Mouse (Mus musculus) CD8-positive naive resting alpha-beta T cell, adult 2 months (primary cell): Measurements from ENCODE around the gene Kcnd1.
"Not testable (repeated sequence)": the region's sequence is repeated elsewhere in the genome, so short reads cannot be mapped to it uniquely, and the experiment has no call there.

ENCODE experiments used
- DNase-seq, 2 experiments: peaks; one replicate each; pipeline ENCODE4 v3.0.0; 2022; ENCODE audit warnings: low read depth in 2 of 2, low spot score in 2 of 2

Kcnd1 gene

DNA sequence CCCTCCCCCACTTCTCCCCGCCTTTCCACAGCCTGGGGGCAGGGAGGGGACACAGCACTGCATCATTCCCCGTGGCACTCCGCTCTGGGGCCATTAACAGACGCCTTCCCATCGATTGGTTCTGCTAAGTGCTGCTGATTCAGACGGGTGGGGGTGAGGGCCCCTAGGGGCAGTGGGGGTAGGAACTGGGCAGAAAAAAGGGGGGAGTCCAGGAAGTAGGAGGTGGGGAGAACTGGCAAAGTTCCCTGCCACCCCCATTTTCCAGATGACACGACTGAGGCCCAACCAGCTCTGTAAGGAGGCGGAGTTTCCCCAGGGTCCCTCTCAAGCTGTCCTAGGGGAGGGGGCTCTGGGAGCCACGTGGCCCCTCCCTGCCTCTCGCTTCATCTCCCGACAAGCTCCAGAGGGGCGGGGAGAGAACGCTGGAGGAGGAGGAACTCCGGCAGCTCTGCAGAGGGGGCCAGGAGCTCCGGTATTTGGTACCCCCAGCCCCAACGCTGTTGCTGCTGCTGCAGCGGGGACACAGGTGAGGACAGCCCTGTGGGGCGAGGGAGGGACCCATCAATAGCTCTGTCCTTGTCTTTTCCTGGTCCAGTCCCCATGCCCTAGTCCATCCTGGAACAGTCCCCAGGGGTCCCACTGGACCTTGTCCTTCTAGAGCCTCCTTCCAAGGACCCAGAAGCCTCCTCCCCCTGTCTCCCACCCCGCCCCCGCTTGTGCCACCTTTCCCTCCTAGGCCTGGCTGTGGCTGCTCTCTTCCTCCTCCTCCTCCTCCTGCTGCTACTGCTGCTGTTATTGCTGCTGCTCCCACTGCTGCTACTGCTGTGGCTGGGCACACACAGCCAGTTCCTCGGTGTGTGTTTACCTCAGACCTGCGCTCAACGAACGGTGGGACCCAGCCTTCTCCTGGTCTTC lies at the start of gene Kcnd1:
Gene Kcnd1 (plus strand): TSS at position 425 of the 915 bp plus-strand sequence.
- no peak for DNase-seq

DNA sequence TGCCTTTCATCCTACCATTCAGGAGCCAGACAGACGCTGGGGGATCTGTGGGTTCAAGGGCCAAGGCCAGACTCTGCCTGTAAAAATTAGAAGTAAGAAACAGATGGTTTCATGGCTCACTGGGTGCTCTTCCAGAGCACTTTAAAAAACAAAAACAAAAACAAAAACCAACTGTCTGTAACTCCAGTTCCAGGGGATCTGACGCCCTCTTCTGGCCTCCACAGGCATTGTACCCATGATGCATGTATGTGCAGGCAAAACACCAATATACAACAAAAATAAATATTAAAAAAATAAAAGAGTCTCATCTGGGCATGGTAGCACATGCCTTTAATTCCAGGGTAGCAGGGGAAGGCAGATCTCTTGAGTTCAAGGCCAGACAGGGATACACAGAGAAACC lies 49.3 kb upstream of the Kcnd1 start:
- no peak for DNase-seq

DNA sequence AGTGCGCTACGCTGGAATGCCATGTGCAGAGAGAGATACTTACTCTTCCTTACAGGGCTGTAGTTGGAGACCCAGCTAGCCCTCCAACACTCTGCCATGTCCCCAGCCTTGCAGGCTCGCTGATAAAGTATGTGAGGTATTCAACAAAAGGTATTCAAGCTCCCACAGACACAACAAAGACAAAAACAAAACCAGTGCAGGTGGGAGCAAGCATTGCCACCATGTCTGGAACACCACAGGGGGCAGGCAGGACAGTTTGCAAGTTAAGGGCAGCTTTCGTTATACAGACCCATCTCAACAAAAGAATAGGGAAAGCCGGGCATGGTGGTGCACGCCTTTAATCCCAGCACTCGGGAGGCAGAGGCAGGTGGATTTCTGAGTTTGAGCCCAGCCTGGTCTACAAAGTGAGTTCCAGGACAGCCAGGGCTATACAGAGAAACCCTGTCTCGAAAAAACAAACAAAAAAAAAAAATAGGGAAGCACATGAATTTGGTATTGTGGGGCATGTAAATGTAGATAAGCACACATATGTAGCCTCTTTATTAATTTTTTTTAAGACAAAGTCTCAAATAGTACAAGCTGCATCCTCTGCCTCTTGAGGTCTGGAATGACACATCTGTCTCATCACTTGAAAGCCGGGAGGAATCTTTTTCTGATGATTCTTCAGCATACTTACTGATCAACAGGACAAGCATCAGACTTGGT lies 46.4 kb upstream of the Kcnd1 start:
- no peak for DNase-seq

DNA sequence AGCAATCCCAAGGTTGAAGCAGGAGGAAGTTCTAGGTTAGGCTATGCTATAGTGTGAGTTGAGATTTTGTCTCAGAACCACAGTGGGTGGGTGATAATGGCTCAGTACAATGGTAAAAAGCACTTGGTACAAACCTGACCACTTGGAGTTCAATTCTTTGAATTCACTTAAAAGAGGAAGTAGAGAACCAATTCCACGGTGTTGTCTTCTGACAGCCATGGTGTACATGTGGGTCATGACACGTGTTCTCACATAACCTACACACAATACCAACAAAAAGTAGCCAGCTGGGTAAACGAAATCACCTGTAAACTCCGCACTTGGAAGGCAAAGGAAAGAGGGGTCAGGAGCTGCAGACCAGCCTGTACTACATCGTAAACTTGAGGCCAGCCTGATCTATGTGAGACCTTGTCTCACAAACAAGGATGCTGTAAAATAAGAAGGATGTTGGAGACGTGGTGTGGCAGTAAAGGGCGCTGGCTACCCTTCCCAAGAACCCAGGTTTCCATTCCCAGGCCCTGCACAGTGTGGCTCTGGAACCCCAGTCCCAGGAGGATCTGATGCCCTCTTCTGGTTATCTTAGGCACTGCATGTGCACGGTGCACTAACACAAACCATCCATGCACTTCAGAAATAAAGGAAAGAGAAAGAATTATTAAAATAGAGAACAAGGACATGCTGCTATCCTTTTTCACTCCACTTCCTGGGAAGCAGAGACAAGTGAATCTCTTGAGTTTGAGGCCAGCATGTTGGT lies 45.6 kb upstream of the Kcnd1 start:
- peak; percentile 31 to 39 for DNase-seq

DNA sequence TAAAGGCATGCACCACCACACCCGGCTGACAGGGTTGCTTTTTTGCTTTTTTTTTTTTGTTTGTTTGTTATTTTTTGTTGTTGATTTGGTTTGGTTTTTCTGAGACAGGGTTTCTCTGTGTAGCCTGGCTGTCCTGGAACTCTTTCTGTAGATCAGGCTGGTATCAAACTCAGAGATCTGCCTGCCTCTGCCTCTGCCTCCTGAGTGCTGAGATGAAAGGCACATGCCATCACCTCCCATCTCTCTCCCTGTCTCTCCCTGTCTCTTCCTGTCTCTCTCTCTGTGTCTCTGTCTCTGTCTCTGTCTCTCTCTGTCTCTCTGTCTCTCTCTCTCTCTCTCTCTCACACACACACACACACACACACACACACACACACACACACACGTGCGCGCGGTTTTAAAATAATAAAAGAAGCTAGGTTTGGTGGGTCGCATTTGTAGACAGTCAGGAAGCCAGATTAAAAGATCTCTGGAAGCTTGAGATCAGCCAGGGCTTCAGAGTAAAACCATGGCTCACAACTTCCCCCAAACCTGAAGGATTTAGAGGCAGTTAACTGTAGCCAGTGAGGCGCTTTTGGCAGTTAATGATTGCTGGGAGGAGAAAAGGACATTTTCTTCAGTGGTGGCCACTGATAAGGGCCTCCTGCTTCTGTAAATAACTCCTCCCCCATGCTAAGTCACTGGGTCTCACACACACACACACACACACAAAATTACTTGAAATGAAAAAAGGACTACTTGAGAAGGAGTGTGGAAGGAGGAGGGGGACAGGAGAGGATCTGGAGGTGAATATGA lies 43.4 kb upstream of the Kcnd1 start:
- DNase-seq, result no peak

DNA sequence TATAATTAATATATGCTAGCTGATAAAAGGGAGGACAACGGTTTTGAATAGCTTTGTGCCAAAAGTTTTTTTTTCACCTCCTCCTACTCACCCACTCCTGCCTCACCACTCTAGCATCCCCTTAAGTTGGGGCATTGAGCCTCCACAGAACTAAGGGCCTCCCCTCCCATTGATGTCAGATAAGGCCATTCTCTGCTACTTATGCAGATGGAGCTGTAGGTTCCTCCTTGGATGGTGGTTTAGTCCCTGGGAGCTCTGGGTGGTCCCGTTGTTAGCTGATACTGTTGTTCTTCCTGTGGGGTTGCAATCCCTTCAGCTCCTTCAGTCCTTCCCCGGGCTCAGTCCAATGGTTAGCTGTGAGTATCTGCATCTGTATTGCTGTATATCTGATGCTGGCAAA lies 42.8 kb upstream of the Kcnd1 start:
- no peak for DNase-seq

DNA sequence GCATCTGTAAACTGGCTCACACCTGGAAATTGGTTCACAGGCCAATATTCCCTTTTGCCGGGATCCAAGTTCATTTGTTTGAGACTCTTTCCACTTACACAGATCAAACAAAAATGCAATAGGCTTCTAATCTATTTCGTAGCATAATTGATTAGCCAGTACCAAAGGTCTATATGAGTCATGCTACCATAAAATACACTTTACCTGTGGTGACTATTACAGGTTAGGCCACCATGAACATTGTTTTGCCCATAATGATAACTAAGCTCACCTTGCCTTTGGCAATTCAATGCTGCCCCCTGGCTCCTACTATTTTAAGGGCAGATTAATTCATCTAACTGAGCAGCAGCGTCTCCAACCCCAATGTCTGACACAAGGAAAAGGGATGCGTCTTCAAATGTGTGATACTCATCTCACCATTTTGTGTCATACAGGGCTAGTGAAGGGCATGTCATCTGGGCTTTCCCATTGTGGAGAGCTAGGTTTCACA lies 39.4 kb upstream of the Kcnd1 start:
- DNase-seq, result no peak

DNA sequence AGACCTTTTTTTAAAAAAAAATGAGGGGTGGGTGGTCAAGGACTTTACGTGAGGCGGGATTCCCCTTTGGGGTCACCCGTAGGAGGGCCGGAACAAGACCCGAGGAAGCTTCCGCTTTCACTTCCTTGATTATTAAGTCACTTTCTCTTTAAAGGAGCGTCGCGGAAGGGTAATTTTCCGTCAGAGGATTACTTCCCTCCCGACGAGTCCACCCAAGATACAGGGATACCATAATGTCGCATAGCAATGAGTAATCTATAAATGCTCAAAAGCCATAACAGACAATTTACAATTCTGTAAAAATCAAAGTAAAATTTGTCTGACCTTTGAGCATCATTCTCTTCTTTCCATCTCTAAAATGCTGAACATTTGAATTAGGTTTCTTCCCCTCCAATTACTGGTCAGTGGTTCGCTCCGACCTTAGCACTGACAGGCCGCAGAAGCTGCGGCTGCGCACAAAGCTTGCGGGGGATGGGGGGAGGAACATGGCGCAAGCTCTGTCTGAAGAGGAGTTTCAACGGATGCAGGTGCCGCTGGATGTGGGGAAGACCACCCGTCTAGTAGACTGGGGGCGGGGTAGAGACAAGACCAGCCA lies 32.5 kb upstream of the Kcnd1 start, which contains the start of gene Gripap1:
Gene Gripap1 (plus strand): TSS at position 224 of the 595 bp plus-strand sequence.
- DNase-seq, result peak; percentile 59 to 72

DNA sequence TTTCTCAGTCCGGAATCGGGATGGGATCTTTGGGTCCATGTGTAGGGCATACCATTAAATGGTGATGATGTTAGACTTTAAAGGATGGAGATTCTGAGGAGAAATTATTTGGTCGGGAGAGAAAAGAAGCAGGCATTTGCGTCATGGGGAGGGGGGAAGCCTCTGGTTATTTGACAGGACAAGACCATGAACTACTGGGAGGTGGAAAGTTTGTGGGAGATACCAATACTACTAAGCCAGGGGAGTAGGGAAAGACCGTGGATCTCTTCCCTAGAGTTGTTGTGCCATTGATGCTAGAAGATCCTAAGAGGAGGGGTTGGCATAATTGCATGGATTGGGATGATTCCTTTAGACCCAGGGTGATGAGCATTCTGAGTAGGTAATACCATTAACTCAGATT lies 31.8 kb upstream of the Kcnd1 start:
- DNase-seq, result no peak

DNA sequence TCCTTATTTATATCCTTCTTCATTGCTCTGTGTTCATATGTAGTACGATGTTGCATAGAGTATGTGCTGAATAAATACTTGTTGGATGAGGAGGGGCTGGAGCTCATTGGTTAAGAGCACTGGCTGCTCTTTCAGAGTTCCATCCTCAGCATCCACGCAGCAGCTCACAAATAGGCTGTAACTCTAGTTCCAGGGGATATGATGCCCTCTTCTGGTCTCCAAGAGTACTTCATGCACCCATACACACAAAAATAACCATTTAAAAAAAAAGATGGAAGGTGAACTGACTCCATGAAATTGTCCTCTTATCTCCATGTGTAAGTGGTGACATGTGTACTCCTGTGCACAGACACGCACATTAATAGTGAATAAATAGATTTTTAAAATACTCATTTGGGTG lies 28.7 kb upstream of the Kcnd1 start:
- peak in 1 of 2 experiments; percentile 7 for DNase-seq

DNA sequence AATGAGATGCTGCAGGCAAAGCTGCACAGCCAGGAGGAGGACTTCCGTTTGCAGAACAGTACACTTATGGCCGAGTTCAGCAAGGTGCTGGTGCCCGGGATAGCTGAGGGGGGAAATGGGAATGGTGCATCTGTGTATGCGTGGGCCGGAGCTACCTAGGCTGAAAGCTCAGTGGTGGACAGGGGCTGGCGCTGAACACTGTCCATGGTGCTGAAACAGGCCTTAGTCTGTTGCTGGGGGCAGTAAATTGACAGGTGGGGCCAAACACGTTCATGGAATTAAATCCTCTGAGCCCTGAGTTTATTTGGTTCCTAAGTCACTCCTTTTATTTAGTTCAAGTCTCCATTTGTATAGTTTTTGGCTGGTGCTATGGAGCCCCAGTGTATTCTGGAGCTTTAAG lies 27.1 kb upstream of the Kcnd1 start:
- DNase-seq, result no peak

DNA sequence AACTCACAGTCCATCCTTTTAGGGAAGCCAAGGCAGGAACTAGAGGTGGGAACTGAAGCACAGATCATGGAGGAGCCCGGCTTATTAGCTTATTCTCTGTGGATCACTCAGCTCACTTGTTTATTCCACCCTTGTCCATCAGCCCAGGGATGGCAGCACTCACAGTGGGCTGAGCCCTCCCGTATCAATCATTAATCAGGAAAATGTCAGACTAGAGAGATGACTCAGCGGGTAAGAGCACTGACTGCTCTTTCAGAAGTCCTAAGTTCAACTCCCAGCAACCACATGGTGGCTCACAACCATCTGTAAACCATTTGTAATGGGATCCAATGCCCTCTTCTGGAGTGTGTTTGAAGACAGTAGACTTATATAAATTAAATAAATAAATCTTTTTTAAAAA lies 24.8 kb upstream of the Kcnd1 start:
- DNase-seq, result no peak

DNA sequence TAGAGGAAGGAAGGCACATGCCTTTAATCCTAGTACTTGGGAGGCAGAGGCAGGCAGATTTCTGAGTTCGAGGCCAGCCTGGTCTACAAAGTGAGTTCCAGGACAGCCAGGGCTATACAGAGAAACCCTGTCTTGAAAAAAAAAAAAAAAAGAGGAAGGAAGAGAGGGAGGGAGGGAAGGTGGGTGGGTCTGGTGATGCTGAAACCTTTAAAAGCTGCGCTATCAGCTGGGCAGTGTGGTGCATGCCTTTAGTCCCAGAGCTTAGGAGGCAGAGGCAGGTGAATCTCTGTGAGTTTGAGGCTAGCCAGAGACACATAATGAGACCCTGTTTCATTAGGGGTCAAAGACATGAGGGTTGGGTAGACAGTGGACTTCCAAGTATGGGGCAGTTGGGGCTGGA lies 19.9 kb upstream of the Kcnd1 start:
- DNase-seq, result not testable (repeated sequence)

DNA sequence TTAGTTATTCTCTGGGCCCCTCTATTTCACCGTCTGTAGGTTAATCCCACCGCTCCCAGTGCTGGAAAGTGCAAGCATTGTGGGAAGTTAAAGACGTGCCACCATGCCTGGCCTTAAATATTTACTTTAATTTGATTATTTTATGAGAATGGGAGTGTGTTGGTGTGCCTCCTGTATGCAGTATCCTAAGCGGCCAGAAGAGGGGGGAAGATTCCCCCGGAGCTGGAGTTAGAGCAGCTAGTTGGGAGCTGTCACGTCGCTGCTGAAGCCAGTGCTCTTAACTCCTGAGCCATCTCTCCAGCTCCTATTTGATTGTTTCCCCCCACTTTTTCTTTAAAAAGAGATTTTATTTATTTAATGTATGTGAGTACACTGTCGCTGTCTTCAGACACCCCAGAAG lies 7.1 kb upstream of the Kcnd1 start:
- peak; percentile 2 to 30 for DNase-seq

DNA sequence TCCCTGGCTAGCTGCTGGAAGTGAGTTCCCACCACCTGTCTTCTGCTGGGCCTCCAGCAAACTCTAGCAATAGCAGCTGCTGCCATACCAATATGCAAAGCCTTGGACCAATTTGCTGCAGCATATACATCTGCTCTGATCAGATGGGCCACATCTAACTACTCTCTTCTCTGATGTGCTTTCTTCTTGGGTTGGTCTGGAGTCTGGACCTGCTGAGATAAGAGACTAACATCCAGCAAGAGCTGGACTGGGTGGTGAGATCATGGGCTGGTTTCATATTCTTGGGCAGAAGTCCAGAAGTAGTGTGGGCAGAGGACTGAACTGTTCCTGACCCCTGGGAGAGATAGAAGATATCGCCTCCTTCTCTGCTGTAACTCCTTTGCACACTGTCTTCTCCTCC lies 15.1 kb downstream of the Kcnd1 start:
- DNase-seq, result no peak

DNA sequence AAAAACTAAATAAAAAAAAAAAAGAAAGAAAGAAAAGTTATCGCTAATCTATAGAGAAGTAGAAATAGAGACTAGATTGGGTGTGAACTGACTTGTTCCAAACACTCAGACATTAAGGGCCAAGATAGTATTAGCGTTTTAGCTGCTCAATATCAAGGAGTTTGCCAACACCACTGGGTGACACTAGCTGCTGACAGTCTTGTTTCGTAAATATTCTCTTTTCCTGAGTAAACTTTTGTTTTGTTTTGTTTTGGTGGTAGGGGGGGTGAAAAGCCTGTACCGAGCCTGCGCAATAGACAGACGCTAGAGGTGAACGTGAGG lies 18.7 kb downstream of the Kcnd1 start:
- DNase-seq, result no peak

DNA sequence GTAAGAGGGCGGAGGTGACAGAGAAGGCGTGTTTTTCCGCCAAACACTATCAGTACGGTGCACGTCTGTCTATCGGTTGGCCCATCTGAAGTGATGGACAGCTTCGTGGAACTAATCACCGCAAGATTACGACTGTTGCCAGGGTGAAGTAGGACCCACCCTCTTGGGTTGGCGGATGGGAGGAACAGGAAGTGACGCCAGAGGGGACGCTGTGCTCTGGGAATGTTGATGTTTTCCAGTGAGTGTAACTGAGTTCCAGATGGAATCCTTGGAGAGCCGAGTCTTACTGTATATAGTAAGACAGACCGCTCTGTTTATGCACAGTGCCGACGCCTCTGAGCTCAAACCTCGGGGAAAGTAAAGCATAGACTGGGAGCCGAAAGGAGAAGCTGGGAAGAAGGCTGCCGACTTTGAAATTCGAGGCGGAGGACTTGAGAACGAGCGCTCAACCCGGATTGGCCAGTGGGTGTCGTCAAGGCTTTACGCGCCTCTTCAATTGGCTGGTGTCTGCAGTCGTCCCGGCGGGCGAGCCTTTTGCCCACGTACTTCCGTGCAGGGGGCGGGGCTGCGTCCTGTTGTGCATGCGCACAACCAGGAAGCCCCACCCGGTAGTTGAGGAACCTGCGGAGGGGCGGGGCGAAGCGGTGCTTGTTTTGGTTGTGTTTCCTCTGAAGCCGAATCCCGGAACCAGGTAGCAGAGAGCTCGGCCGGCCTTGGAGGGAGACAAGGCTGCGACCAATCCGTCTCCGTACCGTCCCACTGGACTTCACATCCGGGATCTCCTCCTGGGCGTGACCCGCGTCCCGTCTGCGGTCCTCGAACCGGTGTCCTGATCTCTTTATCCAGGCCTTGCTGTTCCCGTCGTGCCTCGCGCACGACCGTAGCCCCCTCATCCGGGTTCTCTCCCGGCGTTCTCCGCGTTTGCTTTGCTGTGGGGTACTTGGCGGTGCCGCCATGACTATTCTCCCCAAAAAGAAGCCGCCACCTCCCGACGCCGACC lies 19.4 kb downstream of the Kcnd1 start, which contains the start of gene Otud5:
Gene Otud5 (plus strand): TSS at position 202 of the 1,000 bp plus-strand sequence.
- DNase-seq, result peak; percentile 89 to 92

DNA sequence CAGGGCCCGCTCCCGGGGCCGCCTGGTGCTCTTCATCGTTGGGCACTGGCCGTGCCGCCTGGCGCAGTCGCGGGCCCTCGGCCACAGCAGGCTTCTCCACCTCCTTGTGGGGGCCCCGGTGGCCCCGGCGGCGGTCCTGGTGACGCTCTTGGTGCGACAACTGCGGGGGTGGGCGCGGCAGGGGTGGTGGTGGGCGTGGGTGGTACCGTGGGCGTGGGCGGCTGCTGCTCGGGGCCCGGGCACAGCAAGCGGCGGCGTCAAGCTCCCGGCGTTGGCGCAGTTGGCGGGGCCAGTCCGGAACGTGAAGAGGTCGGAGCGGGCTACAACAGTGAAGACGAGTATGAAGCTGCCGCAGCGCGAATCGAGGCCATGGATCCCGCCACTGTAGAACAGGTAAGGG lies 20.2 kb downstream of the Kcnd1 start:
- peak in 1 of 2 experiments; percentile 24 for DNase-seq

DNA sequence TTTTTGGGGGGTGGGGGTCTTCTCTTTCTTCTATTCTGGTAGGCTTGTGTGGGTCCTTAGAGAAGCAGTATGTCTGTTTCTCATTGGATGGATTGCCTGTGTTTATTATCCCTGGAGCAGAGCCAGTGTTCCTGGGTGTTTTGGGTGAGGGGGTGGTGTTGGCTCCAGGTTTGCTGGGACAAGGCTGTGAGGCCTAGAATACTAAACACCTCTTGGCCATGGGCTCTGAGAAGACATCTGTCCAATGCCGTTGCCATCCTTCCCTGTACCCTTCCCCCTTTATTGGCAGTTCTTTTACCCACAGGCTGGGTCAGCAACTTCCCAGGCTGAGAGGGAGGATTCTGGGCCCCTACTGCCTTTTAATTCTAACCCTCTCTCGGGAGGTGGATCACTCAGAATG lies 25.8 kb downstream of the Kcnd1 start:
- no peak for DNase-seq
